ENCODE assay signal across 9 mouse cellular contexts in genomic region chr6:77633997-77634396, GRCm38 (mm10).
A peak's percentile ranks its signal among the peaks of the same experiment; 100 is the strongest.
DNase-seq lines count a peak whose midpoint lies in the region; ATAC-seq and TF ChIP-seq lines count a peak whose summit lies in the region.
"Had no signal": no experiment of that assay in that cellular context is flagged by ENCODE, and none has a peak within 500 bp of the region (broad histone marks: within the 10 kb centered on the region; RNA-seq: fewer than 3 reads in every experiment).

No protein-coding gene starts in this region.

- H3K9ac ChIP-seq in midbrain, embryonic 12.5 days (replicated peaks), result no peak overlapping the region

- no peaks in the 10 kb centered on the region for H3K36me3 ChIP-seq in testis, adult 2 months (ENCODE audit: control insufficient read depth, insufficient read depth, low read length)
- H3K36me3 ChIP-seq in midbrain, embryonic 12.5 days, result no peaks in the 10 kb centered on the region

- WGBS in midbrain, embryonic 12.5 days, result 33% methylated on average over 9 of the region's 9 CpGs

- no peak overlapping the region for H3K27ac ChIP-seq in testis, adult 2 months (ENCODE audit: control insufficient read depth, insufficient read depth, low read depth, low read length)
- H3K27ac ChIP-seq in midbrain, embryonic 12.5 days (replicated peaks), result no peak overlapping the region

- TF ChIP-seq POLR2A in testis, adult 2 months (IDR thresholded peaks at IDR 0.05; ENCODE audit: control insufficient read depth, low read depth, low read length), result no peak

- H3K4me1 ChIP-seq in testis, adult 2 months (ENCODE audit: control insufficient read depth, insufficient read depth, low read length), result no peaks in the 10 kb centered on the region
- no peaks in the 10 kb centered on the region for H3K4me1 ChIP-seq in midbrain, embryonic 12.5 days
- H3K4me1 ChIP-seq: megakaryocyte, embryonic 14.5 days had no signal

- peak; percentile 46; the same call in 1 of the 2 replicates for TF ChIP-seq CTCF in testis, adult 2 months (IDR thresholded peaks at IDR 0.05; ENCODE audit: control insufficient read depth, insufficient read depth, insufficient replicate concordance, low read depth, low read length)

- ATAC-seq in midbrain, embryonic 12.5 days (ENCODE audit: low FRiP score, low read depth), result peak; percentile 66; the same call in 1 of the 2 replicates
- no peak for ATAC-seq in CD4-positive, CD25-positive, alpha-beta regulatory T cell, adult 4 months

- H3K27me3 ChIP-seq in testis, adult 2 months (ENCODE audit: control insufficient read depth, insufficient read depth, low read length), result no peaks in the 10 kb centered on the region
- H3K27me3 ChIP-seq in midbrain, embryonic 12.5 days, result no peaks in the 10 kb centered on the region
- H3K27me3 ChIP-seq: megakaryocyte, embryonic 14.5 days had no signal

- no peaks in the 10 kb centered on the region for H3K9me3 ChIP-seq in midbrain, embryonic 12.5 days
- H3K9me3 ChIP-seq: megakaryocyte, embryonic 14.5 days had no signal

- H3K4me3 ChIP-seq in testis, adult 2 months (ENCODE audit: control insufficient read depth, low read depth, low read length), result no peak overlapping the region
- no peak overlapping the region for H3K4me3 ChIP-seq in midbrain, embryonic 12.5 days
- H3K4me3 ChIP-seq: megakaryocyte, embryonic 14.5 days had no signal

- no peak overlapping the region for H3K4me2 ChIP-seq in midbrain, embryonic 12.5 days (replicated peaks)

- DNase-seq in testis, postnatal 14 days (ENCODE audit: low spot score), result no peak
- DNase-seq in cerebellum, postnatal 10 days, result peak; percentile 82 to 83
- peak; percentile 53 to 56 for DNase-seq in frontal cortex, postnatal 25 days (ENCODE audit: low spot score in 2 of 2)
- DNase-seq in layer of hippocampus, postnatal 14 days (ENCODE audit: low spot score in 2 of 2), result peak; percentile 60 to 82
- DNase-seq in thymus, postnatal 4 days, result no peak

Comparison
In these comparisons a context has a peak if more than half of its experiments do, and no peak if none do; other contexts are left out.
1. DNase-seq: peak in cerebellum, postnatal 10 days (2 of 2), frontal cortex, postnatal 25 days (2 of 2) and layer of hippocampus, postnatal 14 days (2 of 2); none in testis, postnatal 14 days (single experiment) and thymus, postnatal 4 days (single experiment).